Mouse (Mus musculus) hematopoietic stem cell, adult 5-6 weeks (primary cell): ENCODE results near the gene Olfr328. TPM values are rescaled to one million over a fixed set of nuclear protein-coding genes. Genes with fewer than 3 reads are reported as not detected.
"Not testable (repeated sequence)": the region's sequence is repeated elsewhere in the genome, so short reads cannot be mapped to it uniquely, and the experiment has no call there.

Experiments used
- ATAC-seq, 2 experiments: fragments of 125-278 bp in 1 of 2; replicated peaks in 1 of 2; 2 replicates each; pipeline ENCODE4 v1.8.0; 2016 to 2017; ENCODE audit warnings: inconsistent platforms in 2 of 2, mild to moderate bottlenecking in 2 of 2, moderate number of reproducible peaks in 2 of 2, low read depth in 1 of 2, moderate TSS enrichment in 1 of 2; ENCODE audit not compliant: low FRiP score in 2 of 2, poor library complexity in 2 of 2, severe bottlenecking in 2 of 2, insufficient read depth in 1 of 2, low TSS enrichment in 1 of 2
- total RNA-seq: library from RNA; stranded (forward); fragments of 172-1452, 232-1000 nt; gene quantifications from 2 replicates; pipeline ENCODE4 v1.2.3, GENCODE M21; 2017

Olfr328 gene
- not detected in 2 replicates for total RNA-seq

GRCm38 (mm10) chr11:58555536-58555935 lies at the start of gene Olfr328:
TSS of gene Olfr328 (minus strand) at chr11:58555636.
- ATAC-seq = no peak

DNA sequence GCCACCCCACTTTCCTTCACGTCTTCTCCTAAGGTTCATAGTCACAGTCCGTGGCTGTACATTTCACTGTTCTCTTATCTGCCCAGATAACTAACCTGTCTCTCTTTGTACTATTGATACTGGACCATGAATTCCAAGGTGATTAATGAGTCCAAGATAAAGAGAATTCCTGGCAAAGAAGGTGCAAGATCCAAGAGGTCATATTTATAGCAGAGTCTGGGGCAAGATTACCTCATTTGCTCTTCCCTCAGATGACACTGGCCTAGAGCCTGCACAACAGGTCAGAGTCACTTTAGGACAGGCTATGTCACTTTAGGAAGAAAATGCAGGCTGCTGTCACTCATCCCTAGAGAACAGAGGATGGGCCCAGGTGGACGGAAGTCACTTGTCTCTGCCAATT lies 49.8 kb upstream of the Olfr328 start:
- no peak for ATAC-seq

GRCm38 (mm10) chr11:58604688-58605087 lies 49.3 kb upstream of the Olfr328 start:
- no peak for ATAC-seq

- ATAC-seq = no peak
Observed at GRCm38 (mm10) chr11:58602800-58603560, 47.5 kb upstream of the Olfr328 start.

GRCm38 (mm10) chr11:58602062-58602461 lies 46.6 kb upstream of the Olfr328 start:
- no peak for ATAC-seq

DNA sequence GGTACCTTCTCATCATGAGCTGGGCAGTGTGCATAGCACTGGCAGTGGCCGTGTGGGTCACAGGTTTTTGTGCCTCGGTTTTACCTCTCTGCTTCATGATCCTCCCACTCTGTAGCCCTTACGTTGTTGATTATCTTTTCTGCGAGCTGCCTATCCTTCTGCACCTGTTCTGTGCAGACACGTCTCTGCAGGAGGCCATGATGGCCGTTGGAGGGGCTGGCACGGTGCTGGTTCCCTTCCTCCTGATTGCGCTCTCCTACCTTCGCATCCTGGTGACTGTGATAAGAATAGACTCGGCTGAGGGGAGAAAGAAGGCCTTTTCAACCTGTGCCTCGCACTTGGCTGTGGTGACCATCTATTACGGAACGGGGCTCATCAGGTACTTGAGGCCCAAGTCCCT lies 42.4 kb upstream of the Olfr328 start:
- ATAC-seq = no peak

DNA sequence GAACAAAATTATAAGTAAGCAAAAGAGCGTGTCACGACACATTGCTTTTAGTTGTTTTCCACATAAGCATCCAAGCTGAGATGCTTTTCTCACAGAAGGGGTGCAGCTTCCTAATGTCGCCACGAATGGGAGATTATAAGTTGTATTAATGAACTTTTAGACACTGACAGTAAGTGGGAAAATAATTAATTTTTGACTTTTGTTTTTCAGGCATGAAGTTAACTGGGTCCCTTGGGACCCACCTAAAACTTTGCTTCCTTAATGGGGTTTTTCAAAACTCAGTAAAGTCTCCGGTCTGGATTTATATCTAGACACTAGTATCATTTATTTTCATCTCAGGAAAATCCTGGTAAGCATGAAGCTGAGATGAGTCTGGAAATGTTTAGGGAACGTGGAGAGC lies 39.4 kb upstream of the Olfr328 start, which contains the start of gene Olfr324:
Olfr324 (plus strand) TSS at position 301 of the 400 bp plus-strand sequence.
- no peak for ATAC-seq

GRCm38 (mm10) chr11:58588620-58589250 lies 33.3 kb upstream of the Olfr328 start:
- no peak for ATAC-seq

DNA sequence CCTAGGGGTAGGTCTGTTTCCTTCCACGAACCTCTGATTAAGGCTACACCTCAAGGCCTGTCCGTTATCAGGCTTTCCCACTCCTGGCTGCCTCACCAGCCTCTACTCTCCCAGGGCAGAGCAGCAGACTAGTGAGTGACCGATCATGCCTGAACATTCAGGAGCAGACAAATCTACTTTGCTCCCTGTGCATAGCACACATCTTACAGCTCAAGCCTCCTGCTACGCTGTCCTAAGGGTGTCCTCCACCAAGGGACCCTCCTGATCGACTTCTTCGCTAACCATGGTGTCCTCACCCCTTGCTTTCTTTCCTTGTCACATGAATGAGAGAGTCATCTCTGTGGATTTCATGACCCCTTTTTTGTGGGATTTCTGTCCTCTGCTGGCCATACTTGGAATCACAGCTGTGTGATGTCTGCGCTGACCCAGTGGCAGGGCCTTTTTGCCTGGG lies 32.5 kb upstream of the Olfr328 start:
- peak; percentile 37 to 39; a peak in 2 of 4 replicates for ATAC-seq

GRCm38 (mm10) chr11:58578636-58579035 lies 23.2 kb upstream of the Olfr328 start:
- ATAC-seq = no peak

GRCm38 (mm10) chr11:58577430-58577829 lies 22.0 kb upstream of the Olfr328 start, which contains the start of gene Olfr325:
TSS of gene Olfr325 (plus strand) at chr11:58577730.
- no peak for ATAC-seq

DNA sequence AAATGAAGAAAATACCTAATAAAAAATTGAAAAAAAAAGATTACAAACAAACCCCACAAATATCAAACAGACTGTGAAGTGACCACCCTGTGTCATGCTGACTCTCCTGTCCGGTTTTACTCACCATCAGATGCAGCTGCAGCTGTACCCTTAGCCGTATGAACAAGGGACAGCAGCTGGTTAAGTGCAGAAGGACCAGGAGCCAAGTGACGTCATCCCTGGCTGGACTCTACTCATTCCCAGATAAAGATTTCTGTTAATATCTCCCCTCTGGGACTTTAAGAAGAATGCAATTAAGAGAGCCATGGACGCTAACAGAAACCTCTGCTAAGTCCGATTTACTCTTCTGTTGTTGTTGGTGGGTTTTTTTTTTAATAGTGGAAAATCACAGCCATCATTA lies 15.0 kb upstream of the Olfr328 start, which contains the start of gene Olfr224:
Olfr224 (minus strand) TSS at position 149 of the 400 bp plus-strand sequence.
- no peak for ATAC-seq

GRCm38 (mm10) chr11:58546322-58546721 lies 9.1 kb downstream of the Olfr328 start, which contains the start of gene Olfr329-ps:
TSS of gene Olfr329-ps (minus strand) at chr11:58546422.
- no peak for ATAC-seq

DNA sequence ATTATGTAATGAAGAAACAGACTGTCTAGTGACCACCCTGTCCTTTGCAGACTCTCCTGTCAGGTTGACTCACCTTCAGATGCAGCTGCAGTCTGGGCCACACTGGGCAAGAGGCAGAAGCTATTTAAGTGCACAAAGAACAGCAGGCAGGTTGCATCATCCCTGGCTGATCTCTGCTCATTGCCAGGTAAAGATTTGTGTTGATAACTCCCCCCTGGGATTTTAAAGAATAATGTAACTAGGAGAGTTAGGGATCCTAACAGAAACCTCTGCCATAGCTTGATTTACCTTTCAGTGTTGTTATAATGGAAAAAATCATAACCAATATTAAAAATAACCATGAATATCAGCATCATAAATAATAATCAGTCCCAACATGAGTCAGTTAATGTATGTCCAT lies 20.7 kb downstream of the Olfr328 start, which contains the start of gene Olfr330:
Olfr330 (minus strand) TSS at position 101 of the 400 bp plus-strand sequence.
- ATAC-seq = not testable (repeated sequence)

DNA sequence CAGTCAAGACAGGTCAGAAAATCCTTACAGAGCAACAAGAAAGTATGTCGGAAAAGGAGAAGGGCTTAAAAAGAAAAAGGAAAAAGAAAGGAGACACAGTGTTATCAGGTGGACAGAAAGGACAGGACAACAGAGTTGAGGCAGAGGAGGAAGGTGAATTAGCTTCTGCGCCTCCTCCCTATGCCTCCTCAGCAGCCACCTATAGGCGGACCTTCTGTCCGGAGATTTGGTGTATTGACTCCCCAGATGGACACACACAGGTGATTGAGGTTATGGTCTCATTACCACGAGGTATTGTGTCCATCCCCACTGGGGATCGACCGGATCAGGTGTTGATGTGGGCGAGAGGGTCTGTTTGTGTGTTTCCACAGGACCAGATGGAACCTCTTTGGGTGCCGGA lies 35.7 kb downstream of the Olfr328 start:
- ATAC-seq = not testable (repeated sequence)

DNA sequence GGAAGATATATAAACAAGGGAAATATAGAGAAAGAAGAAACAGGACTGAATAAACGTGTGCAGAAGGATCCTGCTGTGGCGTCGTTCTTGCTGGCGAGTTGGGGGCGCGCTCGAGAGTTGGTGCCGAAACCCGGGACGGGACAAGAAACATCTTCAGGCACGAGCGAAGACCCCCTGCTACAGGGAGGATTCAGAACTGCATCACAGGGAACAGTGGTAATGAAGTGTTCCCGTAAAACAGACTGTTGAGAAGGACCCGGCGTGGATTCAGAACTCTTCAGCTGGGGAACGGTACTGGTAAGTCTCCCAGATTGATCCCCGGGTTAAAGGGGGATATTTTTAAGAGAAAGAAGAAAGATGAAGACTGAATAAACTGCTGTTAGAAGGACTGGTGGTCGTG lies 36.5 kb downstream of the Olfr328 start:
- ATAC-seq = not testable (repeated sequence)

DNA sequence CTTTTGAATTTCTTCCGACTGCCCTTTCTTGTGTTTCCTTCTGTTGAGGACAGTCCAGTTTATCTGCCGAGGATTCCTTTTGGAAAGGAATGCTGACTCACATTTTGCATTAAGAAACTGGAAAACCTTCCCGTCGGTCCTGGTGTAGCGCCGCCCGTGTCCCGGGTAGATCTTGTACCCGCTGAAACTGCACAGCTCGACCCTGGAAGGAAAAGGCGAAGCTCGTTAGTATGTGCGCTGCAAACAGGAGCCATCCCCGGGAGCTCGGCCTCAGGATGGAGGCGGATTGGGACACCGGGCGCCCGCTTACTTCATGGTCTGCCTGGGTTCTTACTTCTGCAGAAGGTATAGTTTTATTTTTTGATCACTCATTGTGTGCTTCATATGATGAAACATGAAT lies 46.4 kb downstream of the Olfr328 start:
- peak; percentile 32 to 53; a peak in 3 of 4 replicates for ATAC-seq

DNA sequence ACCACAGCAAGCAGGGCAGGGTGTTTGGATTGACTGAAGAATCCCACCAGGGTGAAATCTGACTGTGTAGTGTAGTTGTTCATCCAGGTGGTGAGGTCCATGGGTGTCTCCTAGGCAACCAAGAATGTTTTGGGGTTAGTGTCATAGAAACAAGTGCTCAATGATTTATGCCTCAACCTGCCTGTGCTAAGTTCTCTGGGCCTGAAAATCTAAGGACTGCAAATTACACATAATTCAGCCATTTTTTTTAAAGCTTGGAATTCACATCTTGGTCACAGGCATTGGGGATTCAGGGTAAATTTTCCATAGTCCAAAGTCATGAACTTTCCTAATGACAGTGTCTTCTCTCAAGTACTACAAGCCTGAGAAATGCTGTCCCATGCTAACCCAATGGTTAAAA lies 53.0 kb downstream of the Olfr328 start, which contains the start of gene Olfr331:
Olfr331 (minus strand) TSS at position 101 of the 400 bp plus-strand sequence.
- ATAC-seq = not testable (repeated sequence)
